Mouse (Mus musculus): ENCODE results near the gene Rsad1.

Gene Rsad1

GRCm38 (mm10) chr11:94548041-94548784, 842 bp downstream of the Rsad1 start:
- no peak for DNase-seq (ENCODE audit: low read depth, low spot score)

- no peak for DNase-seq (ENCODE audit: low read depth, low spot score)
Measured at GRCm38 (mm10) chr11:94547271-94547670, 1.8 kb downstream of the Rsad1 start.

GRCm38 (mm10) chr11:94546381-94546780, 2.7 kb downstream of the Rsad1 start:
- DNase-seq (ENCODE audit: low read depth, low spot score), result no peak

GRCm38 (mm10) chr11:94544422-94544821, 4.6 kb downstream of the Rsad1 start:
- no peak for DNase-seq (ENCODE audit: low read depth, low spot score)

GRCm38 (mm10) chr11:94543932-94544331, 5.1 kb downstream of the Rsad1 start:
- DNase-seq (ENCODE audit: low read depth, low spot score), result no peak

GRCm38 (mm10) chr11:94543344-94543743, 5.7 kb downstream of the Rsad1 start:
- no peak for DNase-seq (ENCODE audit: low read depth, low spot score)

- DNase-seq (ENCODE audit: low read depth, low spot score), result no peak
Measured at GRCm38 (mm10) chr11:94542400-94542799, 6.7 kb downstream of the Rsad1 start.

- DNase-seq (ENCODE audit: low read depth, low spot score), result no peak
Measured at GRCm38 (mm10) chr11:94539761-94540160, 9.3 kb downstream of the Rsad1 start.

GRCm38 (mm10) chr11:94538733-94539292, 10.2 kb downstream of the Rsad1 start:
- no peak for DNase-seq (ENCODE audit: low read depth, low spot score)

- DNase-seq (ENCODE audit: low read depth, low spot score), result no peak
Measured at GRCm38 (mm10) chr11:94533171-94533570, 15.9 kb downstream of the Rsad1 start.

- DNase-seq (ENCODE audit: low read depth, low spot score), result no peak
Measured at GRCm38 (mm10) chr11:94528879-94529278, 20.2 kb downstream of the Rsad1 start.

GRCm38 (mm10) chr11:94526171-94526879, 22.7 kb downstream of the Rsad1 start:
- no peak for DNase-seq (ENCODE audit: low read depth, low spot score)

- DNase-seq (ENCODE audit: low read depth, low spot score), result peak; percentile 49
Measured at GRCm38 (mm10) chr11:94521219-94521843, 27.7 kb downstream of the Rsad1 start, which contains the start of gene Mycbpap. TSS of gene Mycbpap (minus strand) at chr11:94521742.

- no peak for DNase-seq (ENCODE audit: low read depth, low spot score)
Measured at GRCm38 (mm10) chr11:94513452-94513851, 35.6 kb downstream of the Rsad1 start.

- DNase-seq (ENCODE audit: low read depth, low spot score), result no peak
Measured at GRCm38 (mm10) chr11:94508976-94509375, 40.1 kb downstream of the Rsad1 start.

- no peak for DNase-seq (ENCODE audit: low read depth, low spot score)
Measured at GRCm38 (mm10) chr11:94501482-94501881, 47.6 kb downstream of the Rsad1 start.

GRCm38 (mm10) chr11:94500362-94500761, 48.7 kb downstream of the Rsad1 start:
- no peak for DNase-seq (ENCODE audit: low read depth, low spot score)

- DNase-seq (ENCODE audit: low read depth, low spot score), result no peak
Measured at GRCm38 (mm10) chr11:94499661-94500152, 49.3 kb downstream of the Rsad1 start, which contains the start of gene Epn3. TSS of gene Epn3 (minus strand) at chr11:94499974.

GRCm38 (mm10) chr11:94499035-94499434, 50.0 kb downstream of the Rsad1 start:
- DNase-seq (ENCODE audit: low read depth, low spot score), result no peak

GRCm38 (mm10) chr11:94498093-94498996, 50.7 kb downstream of the Rsad1 start:
- no peak for DNase-seq (ENCODE audit: low read depth, low spot score)

GRCm38 (mm10) chr11:94495415-94495814, 53.6 kb downstream of the Rsad1 start:
- no peak for DNase-seq (ENCODE audit: low read depth, low spot score)
